Mouse (Mus musculus): ENCODE data around the gene Tmem51. TPM values are rescaled to one million over a fixed set of nuclear protein-coding genes. Genes with fewer than 3 reads are reported as not detected.

Gene Tmem51
- polyA plus RNA-seq, 1 experiment from 2014 or later: 6.3 TPM

- 81% methylated on average over 14 of the region's 14 CpGs for WGBS
- no peak overlapping the region for H3K27ac ChIP-seq (ENCODE audit: low read depth, low read length)
Observed at GRCm38 (mm10) chr4:142079629-142080486, 4.2 kb downstream of the Tmem51 start.

GRCm38 (mm10) chr4:142077572-142078271 is 6.4 kb downstream of the Tmem51 start:
- H3K4me2 ChIP-seq (ENCODE audit: low read depth, low read length, severe bottlenecking): no peak overlapping the region
- H3K27me3 ChIP-seq (ENCODE audit: control insufficient read depth, insufficient read depth, low read length): peaks cover 3% of the 10 kb centered on the region; the same call in 1 of the 2 replicates
- no peaks in the 10 kb centered on the region for H3K9me3 ChIP-seq (ENCODE audit: control insufficient read depth, low read length)
- no peaks in the 10 kb centered on the region for H3K36me3 ChIP-seq (ENCODE audit: control insufficient read depth, insufficient read depth, low read length)
- no peak overlapping the region for H3K4me3 ChIP-seq (ENCODE audit: low read depth, low read length)
- DNase-seq (ENCODE audit: low spot score) (no peak), ATAC-seq (replicated peaks; ENCODE audit: low FRiP score) (no peak)
- 0 out of 2 replicates have a peak, but pooled peaks cover 6% of the 10 kb centered on the region for H3K4me1 ChIP-seq (replicated peaks; ENCODE audit: control insufficient read depth, insufficient read depth, low read length)
- H3K9ac ChIP-seq (ENCODE audit: low read length): no peak overlapping the region
- H3K27ac ChIP-seq (ENCODE audit: low read depth, low read length): no peak overlapping the region
- WGBS: 53% methylated on average over 18 of the region's 18 CpGs

More at GRCm38 (mm10) chr4:142079629-142080486, 4.2 kb downstream of the Tmem51 start:
- H3K36me3 ChIP-seq (ENCODE audit: control insufficient read depth, insufficient read depth, low read length): no peaks in the 10 kb centered on the region
- H3K9me3 ChIP-seq (ENCODE audit: control insufficient read depth, low read length): no peaks in the 10 kb centered on the region
- no peak overlapping the region for H3K9ac ChIP-seq (ENCODE audit: low read length)
- peaks cover 15% of the 10 kb centered on the region; the same call in 1 of the 2 replicates for H3K4me1 ChIP-seq (replicated peaks; ENCODE audit: control insufficient read depth, insufficient read depth, low read length)
- H3K4me2 ChIP-seq (ENCODE audit: low read depth, low read length, severe bottlenecking): no peak overlapping the region
- no peak overlapping the region for H3K4me3 ChIP-seq (ENCODE audit: low read depth, low read length)
- ATAC-seq (replicated peaks; ENCODE audit: low FRiP score) (no peak), DNase-seq (ENCODE audit: low spot score) (no peak)
- H3K27me3 ChIP-seq (ENCODE audit: control insufficient read depth, insufficient read depth, low read length): peaks cover 16% of the 10 kb centered on the region

GRCm38 (mm10) chr4:142076883-142077282 is 7.2 kb downstream of the Tmem51 start:
- WGBS: 56% methylated on average over 1 of the region's 1 CpGs
- ATAC-seq (replicated peaks; ENCODE audit: low FRiP score): no peak

GRCm38 (mm10) chr4:142075931-142076330 is 8.2 kb downstream of the Tmem51 start:
- 85% methylated on average over 11 of the region's 11 CpGs for WGBS

More at GRCm38 (mm10) chr4:142076883-142077282, 7.2 kb downstream of the Tmem51 start:
- no peaks in the 10 kb centered on the region for H3K9me3 ChIP-seq (ENCODE audit: control insufficient read depth, low read length)
- peaks cover 6% of the 10 kb centered on the region; the same call in 1 of the 2 replicates for H3K4me1 ChIP-seq (replicated peaks; ENCODE audit: control insufficient read depth, insufficient read depth, low read length)
- H3K4me2 ChIP-seq (ENCODE audit: low read depth, low read length, severe bottlenecking): no peak overlapping the region
- 0 out of 2 replicates have a peak, but pooled peaks cover 2% of the 10 kb centered on the region for H3K27me3 ChIP-seq (ENCODE audit: control insufficient read depth, insufficient read depth, low read length)
- no peak overlapping the region for H3K9ac ChIP-seq (ENCODE audit: low read length)
- no peak overlapping the region for H3K4me3 ChIP-seq (ENCODE audit: low read depth, low read length)
- H3K36me3 ChIP-seq (ENCODE audit: control insufficient read depth, insufficient read depth, low read length): no peaks in the 10 kb centered on the region
- H3K27ac ChIP-seq (ENCODE audit: low read depth, low read length): no peak overlapping the region
- DNase-seq (ENCODE audit: low spot score): no peak

GRCm38 (mm10) chr4:142074060-142074732 is 9.9 kb downstream of the Tmem51 start:
- H3K9me3 ChIP-seq (ENCODE audit: control insufficient read depth, low read length): no peaks in the 10 kb centered on the region
- no peak overlapping the region for H3K9ac ChIP-seq (ENCODE audit: low read length)
- H3K27me3 ChIP-seq (ENCODE audit: control insufficient read depth, insufficient read depth, low read length): peaks cover 6% of the 10 kb centered on the region; the same call in 1 of the 2 replicates
- no peaks in the 10 kb centered on the region for H3K36me3 ChIP-seq (ENCODE audit: control insufficient read depth, insufficient read depth, low read length)
- ATAC-seq (replicated peaks; ENCODE audit: low FRiP score): no peak
- no peak overlapping the region for H3K4me3 ChIP-seq (ENCODE audit: low read depth, low read length)
- no peak overlapping the region for H3K27ac ChIP-seq (ENCODE audit: low read depth, low read length)
- WGBS: 69% methylated on average over 13 of the region's 13 CpGs
- H3K4me2 ChIP-seq (ENCODE audit: low read depth, low read length, severe bottlenecking): no peak overlapping the region
- DNase-seq (ENCODE audit: low spot score): no peak
- H3K4me1 ChIP-seq (replicated peaks; ENCODE audit: control insufficient read depth, insufficient read depth, low read length): peaks cover 10% of the 10 kb centered on the region; the same call in 1 of the 2 replicates

More at GRCm38 (mm10) chr4:142075931-142076330, 8.2 kb downstream of the Tmem51 start:
- H3K27ac ChIP-seq (ENCODE audit: low read depth, low read length): no peak overlapping the region
- peaks cover 2% of the 10 kb centered on the region; the same call in 1 of the 2 replicates for H3K27me3 ChIP-seq (ENCODE audit: control insufficient read depth, insufficient read depth, low read length)
- H3K9me3 ChIP-seq (ENCODE audit: control insufficient read depth, low read length): no peaks in the 10 kb centered on the region
- DNase-seq (ENCODE audit: low spot score) (no peak), ATAC-seq (replicated peaks; ENCODE audit: low FRiP score) (no peak)
- no peak overlapping the region for H3K4me3 ChIP-seq (ENCODE audit: low read depth, low read length)
- no peaks in the 10 kb centered on the region for H3K36me3 ChIP-seq (ENCODE audit: control insufficient read depth, insufficient read depth, low read length)
- no peak overlapping the region for H3K9ac ChIP-seq (ENCODE audit: low read length)
- H3K4me2 ChIP-seq (ENCODE audit: low read depth, low read length, severe bottlenecking): no peak overlapping the region
- H3K4me1 ChIP-seq (replicated peaks; ENCODE audit: control insufficient read depth, insufficient read depth, low read length): peaks cover 7% of the 10 kb centered on the region; the same call in 1 of the 2 replicates

GRCm38 (mm10) chr4:142071243-142071991 is 12.7 kb downstream of the Tmem51 start:
- Histone ChIP-seq H3K9me3 (ENCODE audit: control insufficient read depth, low read length) (no peaks in the 10 kb centered on the region), H3K4me2 (ENCODE audit: low read depth, low read length, severe bottlenecking) (no peak overlapping the region), H3K27me3 (ENCODE audit: control insufficient read depth, insufficient read depth, low read length) (peaks cover 13% of the 10 kb centered on the region; the same call in 1 of the 2 replicates), H3K27ac (ENCODE audit: low read depth, low read length) (no peak overlapping the region), H3K36me3 (ENCODE audit: control insufficient read depth, insufficient read depth, low read length) (no peaks in the 10 kb centered on the region), H3K9ac (ENCODE audit: low read length) (no peak overlapping the region), H3K4me3 (ENCODE audit: low read depth, low read length) (no peak overlapping the region), H3K4me1 (replicated peaks; ENCODE audit: control insufficient read depth, insufficient read depth, low read length) (peaks cover 13% of the 10 kb centered on the region; the same call in 1 of the 2 replicates)
- WGBS: 10% methylated on average over 18 of the region's 18 CpGs
- DNase-seq (ENCODE audit: low spot score) (no peak), ATAC-seq (replicated peaks; ENCODE audit: low FRiP score) (no peak)

- WGBS: 6% methylated on average over 8 of the region's 8 CpGs
- Histone ChIP-seq H3K27me3 (ENCODE audit: control insufficient read depth, insufficient read depth, low read length) (peaks cover 13% of the 10 kb centered on the region; the same call in 1 of the 2 replicates), H3K9me3 (ENCODE audit: control insufficient read depth, low read length) (no peaks in the 10 kb centered on the region), H3K4me3 (ENCODE audit: low read depth, low read length) (no peak overlapping the region), H3K36me3 (ENCODE audit: control insufficient read depth, insufficient read depth, low read length) (no peaks in the 10 kb centered on the region), H3K27ac (ENCODE audit: low read depth, low read length) (no peak overlapping the region), H3K4me2 (ENCODE audit: low read depth, low read length, severe bottlenecking) (no peak overlapping the region), H3K4me1 (replicated peaks; ENCODE audit: control insufficient read depth, insufficient read depth, low read length) (peaks cover 16% of the 10 kb centered on the region; the same call in 1 of the 2 replicates), H3K9ac (ENCODE audit: low read length) (no peak overlapping the region)
- DNase-seq (ENCODE audit: low spot score): no peak
- ATAC-seq (replicated peaks; ENCODE audit: low FRiP score): no peak
Observed at GRCm38 (mm10) chr4:142070840-142071239, 13.3 kb downstream of the Tmem51 start.
